Mouse (Mus musculus) heart, postnatal 14 days (tissue): ENCODE results near the gene Rpl27a. TPM values are rescaled to one million over a fixed set of nuclear protein-coding genes. Genes with fewer than 3 reads are reported as not detected.

Experiments
- DNase-seq, 2 experiments: peaks; one replicate each; pipeline ENCODE4 v3.0.0; 2021 to 2022
- intact Hi-C: fragments of 180-260 bp; cut with DNase I; formaldehyde crosslinking; loops from one replicate; pipeline ENCODE4 v1.15.1; 2025
- long read RNA-seq, 2 experiments: library from polyadenylated mRNA; stranded (forward); transcript quantifications; one replicate each; pipeline ENCODE4 v2.0.0; 2021
- total RNA-seq, 2 experiments: library from RNA; stranded (reverse); gene quantifications; 2 replicates each; pipeline ENCODE4 v1.2.3; 2021

The Rpl27a gene
- 100 to 1,000 TPM; 100 to 103 TPM for total RNA-seq
- long read RNA-seq, experiment 1, transcript Rpl27a-203 (5 exons, 1,158 nt) = major isoform, 95 of 100 reads
- long read RNA-seq, experiment 1, partial matches to known transcripts = 2 of 100 reads
- long read RNA-seq, experiment 1, other reads (novel, unspliced or antisense) = 1 of 100 reads
- long read RNA-seq, experiment 2, transcript Rpl27a-203 (5 exons, 1,158 nt) = major isoform, 123 of 125 reads
- long read RNA-seq, experiment 2, partial matches to known transcripts = 1 of 125 reads
- long read RNA-seq, experiment 2, other reads (novel, unspliced or antisense) = 1 of 125 reads

DNA sequence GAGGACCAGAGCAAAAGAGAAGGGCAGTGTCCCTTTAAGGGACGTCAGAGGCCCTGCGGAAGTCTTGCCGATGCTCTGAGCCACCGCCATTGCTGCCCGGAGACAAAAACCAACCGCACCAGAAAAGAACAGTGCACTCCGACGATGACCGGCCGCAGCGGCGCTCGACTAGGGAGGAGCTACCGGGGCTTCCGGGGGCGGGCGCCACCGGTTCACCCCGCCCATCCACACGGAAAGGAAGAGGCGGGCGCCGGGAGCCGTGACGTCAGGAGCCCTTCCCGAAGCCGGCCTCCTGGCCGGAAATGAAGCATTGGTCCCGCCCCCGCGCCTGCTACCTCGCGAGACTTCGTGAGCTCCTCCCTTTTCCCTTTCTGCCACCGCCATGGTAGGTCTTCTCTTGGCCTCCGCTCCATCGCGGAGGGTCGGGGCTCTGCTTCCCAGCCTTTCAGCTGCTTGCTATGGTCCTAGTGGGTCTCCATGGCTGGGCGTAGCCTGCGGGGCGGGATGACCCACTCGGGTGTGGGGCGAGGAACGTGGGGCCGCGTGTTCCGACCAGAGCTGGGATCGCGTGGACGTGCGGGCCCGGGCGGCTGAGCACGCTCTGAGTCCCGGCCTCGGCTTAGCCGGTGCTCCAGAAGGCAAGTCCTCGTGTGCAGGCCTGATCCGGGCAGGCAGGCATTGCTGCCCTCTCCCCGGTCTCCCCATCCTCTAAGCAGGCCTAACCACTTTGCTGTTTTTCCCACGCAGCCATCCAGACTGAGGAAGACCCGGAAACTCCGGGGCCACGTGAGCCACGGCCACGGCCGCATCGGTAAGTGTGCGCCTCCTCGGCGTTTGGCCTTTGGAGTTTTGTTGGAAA, at the start of gene Rpl27a:
TSS of gene Rpl27a (plus strand) at position 310 of the 859 bp plus-strand sequence.
- peak; percentile 99 for DNase-seq
- intact Hi-C loops = loop anchor here (5.0 kb wide), 1 partner anchor 52 kb away; no protein-coding TSS in a partner anchor

- no peak for DNase-seq
- intact Hi-C loops = no loop called here
These were observed 48.2 kb upstream of the Rpl27a start for GRCm38 (mm10) chr7:109470700-109471099.

GRCm38 (mm10) chr7:109477926-109478325, 41.0 kb upstream of the Rpl27a start:
- intact Hi-C loops = no loop called here

GRCm38 (mm10) chr7:109480765-109481197, 38.2 kb upstream of the Rpl27a start:
- DNase-seq = peak; percentile 23 to 43
- intact Hi-C loops = no loop called here

More at GRCm38 (mm10) chr7:109477926-109478325, 41.0 kb upstream of the Rpl27a start:
- no peak for DNase-seq

DNA sequence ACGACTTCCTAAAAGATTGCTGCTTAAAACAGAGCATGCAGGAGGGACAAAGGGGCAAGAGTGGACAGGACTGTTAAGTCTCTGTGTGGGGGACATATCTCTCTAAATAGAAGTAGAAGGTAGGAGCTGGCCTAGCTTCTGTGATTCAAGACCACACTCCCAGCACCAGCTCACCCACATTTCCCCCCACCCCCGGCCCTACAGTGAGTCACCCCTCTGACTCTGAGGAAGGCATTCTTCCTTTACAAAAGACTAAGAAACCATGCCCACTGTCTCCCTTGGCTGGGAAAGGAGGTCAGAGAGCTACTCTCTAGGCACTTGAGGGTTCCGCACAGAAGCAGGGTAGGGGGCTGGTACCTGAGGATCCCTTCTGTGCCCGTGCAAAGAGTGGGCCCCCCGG, 34.7 kb upstream of the Rpl27a start:
- DNase-seq = no peak
- intact Hi-C loops = no loop called here

DNA sequence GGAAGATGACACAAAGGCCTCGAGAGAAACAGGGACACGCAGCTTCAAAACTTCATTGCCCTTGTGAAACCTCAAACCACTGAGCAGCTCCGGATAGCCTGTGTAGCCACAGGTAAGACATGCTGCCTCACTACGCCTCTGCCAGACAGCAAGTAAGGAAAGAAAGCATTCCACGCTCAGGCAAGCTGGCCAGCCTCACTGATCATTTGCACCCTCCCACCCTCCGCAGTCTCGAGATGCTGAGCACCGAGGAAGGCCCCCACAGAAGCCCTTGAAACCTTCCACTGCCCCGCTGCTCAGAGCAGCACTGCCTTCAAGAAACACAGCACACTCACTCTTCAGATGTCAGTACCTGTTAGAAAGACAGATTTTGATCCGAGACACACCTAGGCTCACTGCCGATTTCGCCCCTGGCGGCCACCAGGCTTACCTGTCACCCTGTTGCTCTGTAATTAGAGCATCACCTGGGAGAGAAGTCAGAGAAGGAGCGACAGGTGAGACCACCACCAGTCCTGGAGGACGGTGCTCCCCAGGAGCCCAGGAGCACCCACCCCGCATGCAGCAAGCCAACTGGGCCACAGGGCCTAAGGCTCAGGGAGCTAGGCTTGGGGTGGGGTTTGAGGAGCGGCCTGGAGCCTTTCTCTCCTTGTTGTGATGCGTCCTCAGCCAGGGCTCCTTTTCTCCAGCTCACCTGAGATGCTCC, 26.2 kb upstream of the Rpl27a start:
- no peak for DNase-seq
- intact Hi-C loops = no loop called here

DNA sequence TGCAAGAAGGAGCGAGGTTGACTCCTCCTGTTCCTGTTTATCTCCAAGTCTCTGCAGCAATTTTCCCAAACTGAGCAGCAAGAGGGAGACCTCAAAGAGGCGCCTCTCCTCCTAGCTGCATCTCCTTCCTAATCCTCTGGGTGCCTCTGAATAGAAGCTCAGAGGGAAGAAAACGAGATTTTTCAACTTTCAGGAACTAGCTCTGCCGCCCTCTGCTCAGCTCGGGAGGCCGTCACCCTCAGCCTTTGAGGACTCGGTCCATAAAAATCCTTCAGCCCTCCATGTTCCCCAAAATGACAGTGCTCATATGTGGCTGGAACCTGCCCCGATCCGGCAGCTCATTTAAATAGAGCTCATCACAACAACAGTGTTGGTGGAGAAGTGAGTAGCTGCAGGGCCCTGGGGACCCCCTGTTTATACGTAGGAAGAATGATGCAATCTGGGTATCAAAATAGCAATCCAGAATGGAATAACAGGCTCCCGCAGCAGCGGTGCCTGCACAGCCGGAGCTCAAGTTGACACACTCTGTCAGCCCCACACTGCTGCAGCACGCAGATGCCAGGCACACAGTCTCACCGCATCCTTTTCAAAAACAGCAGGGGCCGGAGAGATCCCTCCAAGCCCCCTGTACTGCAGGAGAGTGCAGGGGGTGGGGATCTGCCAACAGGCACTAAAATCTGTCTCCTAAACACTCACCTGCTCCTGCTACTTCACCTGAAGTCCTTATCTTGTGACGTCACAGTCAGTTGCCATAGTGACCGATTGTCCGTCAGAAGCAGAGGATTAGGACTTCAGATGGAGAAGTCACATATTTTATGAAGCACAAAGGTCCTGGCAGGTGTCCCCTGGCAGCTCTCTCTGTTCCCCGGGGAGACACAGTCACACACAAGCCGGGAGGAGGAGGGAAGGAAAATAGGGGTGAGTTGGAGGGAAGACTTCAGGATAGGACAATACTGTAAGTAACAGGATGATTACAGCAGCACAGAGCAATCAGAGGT, 25.3 kb upstream of the Rpl27a start:
- DNase-seq = peak in 1 of 2 experiments; percentile 15
- intact Hi-C loops = no loop called here

- intact Hi-C loops = no loop called here
- no peak for DNase-seq
These were observed 21.4 kb upstream of the Rpl27a start for GRCm38 (mm10) chr7:109497507-109497906.

- DNase-seq = no peak
- intact Hi-C loops = no loop called here
These were observed 11.8 kb upstream of the Rpl27a start for GRCm38 (mm10) chr7:109507119-109507518.

- no peak for DNase-seq
- intact Hi-C loops = no loop called here
These were observed 11.4 kb upstream of the Rpl27a start for GRCm38 (mm10) chr7:109507572-109507971.

GRCm38 (mm10) chr7:109508034-109508433, 10.9 kb upstream of the Rpl27a start, which contains the start of gene Trim66:
Gene Trim66, minus strand, starts transcription at chr7:109508134.
- intact Hi-C loops = no loop called here
- DNase-seq = no peak

GRCm38 (mm10) chr7:109510799-109511198, 8.1 kb upstream of the Rpl27a start:
- DNase-seq = no peak
- intact Hi-C loops = no loop called here

GRCm38 (mm10) chr7:109511838-109512237, 7.1 kb upstream of the Rpl27a start:
- intact Hi-C loops = no loop called here

DNA sequence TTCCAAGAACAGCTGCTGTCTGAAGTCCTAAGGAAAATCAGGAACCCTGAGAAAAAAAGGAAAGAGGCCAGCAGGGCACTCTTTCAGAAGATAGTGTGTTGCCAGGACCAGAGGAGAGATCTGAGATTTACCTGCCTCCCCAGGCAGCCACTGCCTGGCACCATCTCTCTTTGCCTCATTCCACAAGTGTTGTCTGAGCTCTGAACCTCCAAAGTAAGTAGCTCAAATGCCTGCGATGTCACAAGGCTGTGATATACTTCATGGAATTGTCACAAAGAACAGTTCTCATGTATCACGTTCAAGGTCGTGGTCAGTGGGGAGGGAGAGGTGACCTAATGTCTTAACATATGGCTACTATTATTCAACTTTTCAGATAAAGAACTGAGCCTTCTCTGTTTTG, 2.4 kb upstream of the Rpl27a start:
- no peak for DNase-seq
- intact Hi-C loops = loop anchor here (5.0 kb wide), 1 partner anchor 49 kb away; no protein-coding TSS in a partner anchor

More at GRCm38 (mm10) chr7:109511838-109512237, 7.1 kb upstream of the Rpl27a start:
- no peak for DNase-seq

DNA sequence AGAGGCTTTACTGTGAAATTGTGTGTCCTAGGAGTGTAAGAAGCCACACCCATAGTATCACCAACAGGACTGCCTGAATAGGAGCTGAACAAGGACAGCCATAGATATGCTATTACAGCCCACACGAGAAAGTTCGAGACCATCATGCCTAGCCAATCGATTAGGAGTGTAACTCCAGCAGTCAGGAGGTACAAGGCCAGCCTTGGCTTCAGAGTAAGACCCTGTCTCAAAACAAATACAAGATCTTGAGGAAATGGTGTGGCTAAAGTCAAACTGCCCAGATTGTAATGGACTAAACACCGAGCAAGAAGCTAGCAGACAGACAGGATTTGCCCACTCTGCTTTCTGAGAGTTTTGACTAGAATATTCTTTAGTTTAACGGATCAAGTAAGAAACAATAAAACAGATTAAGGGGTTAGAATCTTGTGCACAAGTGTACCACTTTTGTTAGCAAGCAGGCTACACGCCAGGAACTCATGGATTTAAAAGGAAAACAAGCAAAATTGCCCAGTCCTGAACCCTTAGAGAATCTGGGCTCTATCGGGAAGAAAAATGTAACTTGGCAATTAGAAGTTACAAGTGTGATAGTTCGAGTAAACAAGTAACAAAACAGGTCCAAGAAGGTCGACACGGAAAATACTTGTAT, 788 bp upstream of the Rpl27a start:
- intact Hi-C loops = loop anchor here (5.0 kb wide), 1 partner anchor 51 kb away; no protein-coding TSS in a partner anchor
- DNase-seq = no peak

DNA sequence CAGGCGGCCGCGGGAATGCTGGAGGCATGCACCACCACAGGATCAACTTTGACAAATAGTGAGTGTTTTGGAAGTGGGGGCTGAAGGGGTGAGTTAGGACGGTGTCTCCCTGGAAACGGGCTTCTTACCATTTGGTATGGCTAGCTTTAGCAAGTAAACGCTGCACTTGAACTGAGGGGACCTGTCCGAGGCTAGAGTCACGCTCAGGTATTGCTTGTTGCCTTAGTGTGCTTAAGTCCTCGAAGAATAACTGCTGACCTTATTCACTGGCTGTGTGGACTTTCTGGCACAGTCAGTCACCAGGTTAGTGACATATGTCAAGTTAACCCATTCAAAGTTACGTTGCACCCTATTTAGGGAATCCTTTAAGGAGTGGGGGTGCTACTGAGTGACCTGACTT, 989 bp downstream of the Rpl27a start:
- intact Hi-C loops = loop anchor here (5.0 kb wide), 1 partner anchor 53 kb away; no protein-coding TSS in a partner anchor
- no peak for DNase-seq

- intact Hi-C loops = no loop called here
- DNase-seq = no peak
These were observed 3.1 kb downstream of the Rpl27a start for GRCm38 (mm10) chr7:109522084-109522483.

GRCm38 (mm10) chr7:109523304-109523703, 4.4 kb downstream of the Rpl27a start:
- no peak for DNase-seq
- intact Hi-C loops = no loop called here
